Mouse (Mus musculus): ENCODE data around the gene Rap1gds1. TPM values are rescaled to one million over a fixed set of nuclear protein-coding genes. Genes with fewer than 3 reads are reported as not detected.

Rap1gds1 gene
- polyA plus RNA-seq, 1 experiment = 20.0 TPM

- 94% methylated on average over 9 of the region's 9 CpGs for WGBS
- no peak for DNase-seq (ENCODE audit: low read depth, low spot score)
These were observed 107.4 kb downstream of the Rap1gds1 start for GRCm38 (mm10) chr3:138967627-138968026.

DNA sequence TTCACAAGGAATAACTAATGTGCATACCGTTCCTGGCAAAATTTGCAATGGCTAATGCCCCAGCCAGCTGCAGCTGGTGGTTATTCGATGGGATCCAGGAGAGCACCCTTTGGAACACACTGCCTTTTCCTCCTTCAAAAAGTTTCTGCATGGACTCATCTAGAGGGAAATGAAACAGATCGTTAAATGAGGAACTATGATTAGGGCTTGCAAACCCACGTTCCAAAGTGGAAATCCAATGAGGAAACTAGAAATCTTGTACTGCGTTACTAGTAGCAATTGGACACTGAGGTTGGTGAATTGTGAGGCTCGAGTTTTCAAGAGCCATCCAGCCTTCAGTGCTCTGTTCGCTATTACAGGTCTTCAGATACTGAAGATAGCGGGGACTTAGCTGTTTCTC lies 116.5 kb downstream of the Rap1gds1 start:
- 89% methylated on average over 8 of the region's 8 CpGs for WGBS
- no peak for DNase-seq (ENCODE audit: low read depth, low spot score)

DNA sequence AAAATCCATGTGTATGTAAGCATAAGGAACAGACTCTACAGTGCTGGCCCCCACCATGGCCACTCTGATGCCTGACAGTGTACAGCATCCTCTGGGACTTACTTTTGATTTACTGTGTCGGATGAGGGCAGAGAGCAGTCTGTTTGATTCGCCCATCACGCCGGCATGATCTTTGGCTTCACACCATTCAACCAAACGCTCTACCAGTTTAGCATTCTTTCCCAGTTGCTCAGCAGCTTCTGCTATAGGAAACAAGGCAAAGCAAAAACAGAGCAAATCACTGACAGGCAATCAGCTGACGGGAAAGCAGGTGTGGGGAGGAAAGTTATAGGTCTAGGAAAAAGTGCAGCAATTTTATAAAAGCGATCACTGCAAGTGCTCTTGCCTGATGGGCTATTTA lies 119.8 kb downstream of the Rap1gds1 start:
- WGBS = 93% methylated on average over 7 of the region's 7 CpGs
- DNase-seq (ENCODE audit: low read depth, low spot score) = no peak

DNA sequence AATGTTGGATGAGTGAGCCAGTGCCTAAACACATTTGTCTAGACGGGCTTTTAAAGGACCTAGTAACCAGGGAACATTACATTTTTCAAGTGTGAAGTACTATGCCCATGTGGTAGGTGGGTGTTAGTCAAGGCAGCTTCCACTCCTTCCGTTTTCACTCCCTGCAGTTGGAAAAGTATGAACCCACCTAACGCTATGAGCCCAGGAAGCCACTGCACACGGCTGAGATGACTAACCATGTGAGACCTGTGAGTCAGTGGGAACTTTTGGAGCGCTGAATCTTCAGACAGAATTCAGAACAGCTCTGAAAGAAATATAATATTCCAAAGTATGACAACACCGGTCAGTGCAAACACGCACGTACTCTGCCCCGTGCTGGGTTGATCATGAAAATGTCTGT lies 125.9 kb downstream of the Rap1gds1 start:
- WGBS = 95% methylated on average over 9 of the region's 9 CpGs
- DNase-seq (ENCODE audit: low read depth, low spot score) = no peak

DNA sequence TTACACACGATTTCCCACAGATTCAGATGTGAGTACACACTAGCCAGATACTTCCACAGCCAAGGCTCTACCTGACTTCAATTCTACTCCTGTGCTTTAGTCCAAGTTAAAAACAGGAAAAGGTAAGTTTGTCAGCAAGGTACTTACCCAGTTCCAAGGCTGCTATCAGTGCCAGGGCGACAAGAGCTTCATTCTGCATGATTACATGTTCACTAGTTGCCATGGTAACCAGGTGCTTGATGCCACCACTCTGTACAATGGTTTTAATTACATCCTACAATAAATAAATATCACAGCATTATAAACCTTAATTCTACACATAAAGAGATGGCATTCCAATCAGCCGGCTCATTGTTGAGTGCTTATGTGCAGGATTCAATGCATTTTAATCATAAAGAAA lies 129.5 kb downstream of the Rap1gds1 start:
- WGBS = 91% methylated on average over 3 of the region's 3 CpGs
- no peak for DNase-seq (ENCODE audit: low read depth, low spot score)

DNA sequence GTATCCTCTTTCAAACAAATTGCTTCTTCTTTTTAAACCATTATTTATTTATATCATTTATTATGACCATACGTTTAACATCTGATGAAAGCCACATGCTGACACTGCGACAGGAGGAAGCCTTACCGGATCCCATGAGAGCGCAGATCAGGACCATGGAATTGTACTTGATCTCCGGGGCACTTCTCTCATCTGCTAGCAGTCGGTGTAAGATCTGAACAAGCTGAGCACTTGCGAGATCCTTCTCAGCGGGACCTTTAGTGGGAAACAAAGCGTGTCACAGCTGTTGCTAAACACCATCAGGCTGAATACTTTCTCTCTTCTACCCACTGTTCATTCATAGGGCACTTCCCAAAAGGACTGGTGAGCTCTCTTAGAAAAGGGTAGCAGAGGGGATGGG lies 133.4 kb downstream of the Rap1gds1 start:
- 80% methylated on average over 9 of the region's 9 CpGs for WGBS
- no peak for DNase-seq (ENCODE audit: low read depth, low spot score)

DNA sequence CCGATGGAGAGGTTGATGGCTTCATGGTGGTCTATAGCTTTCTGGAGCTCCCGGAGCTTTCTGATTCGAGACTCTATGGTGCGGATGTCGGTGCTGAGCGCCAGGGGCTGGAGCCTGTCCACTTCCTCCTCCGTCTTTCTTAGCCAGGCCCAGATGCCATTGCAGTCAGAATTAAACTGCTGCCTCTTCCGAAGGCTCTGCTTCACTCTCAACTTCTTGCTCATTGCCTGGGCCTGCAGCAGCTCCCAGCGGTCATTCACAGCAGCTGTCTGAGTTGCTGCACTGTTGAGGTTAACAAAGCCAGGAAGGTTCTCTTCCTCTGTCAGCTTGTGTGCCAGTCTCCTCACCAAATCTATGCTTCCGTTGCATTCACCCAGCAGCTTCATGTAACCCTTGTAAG lies 137.8 kb downstream of the Rap1gds1 start:
- 92% methylated on average over 10 of the region's 10 CpGs for WGBS
- DNase-seq (ENCODE audit: low read depth, low spot score) = no peak

GRCm38 (mm10) chr3:138936780-138937179 lies 138.2 kb downstream of the Rap1gds1 start:
- 53% methylated on average over 8 of the region's 8 CpGs for WGBS
- no peak for DNase-seq (ENCODE audit: low read depth, low spot score)

DNA sequence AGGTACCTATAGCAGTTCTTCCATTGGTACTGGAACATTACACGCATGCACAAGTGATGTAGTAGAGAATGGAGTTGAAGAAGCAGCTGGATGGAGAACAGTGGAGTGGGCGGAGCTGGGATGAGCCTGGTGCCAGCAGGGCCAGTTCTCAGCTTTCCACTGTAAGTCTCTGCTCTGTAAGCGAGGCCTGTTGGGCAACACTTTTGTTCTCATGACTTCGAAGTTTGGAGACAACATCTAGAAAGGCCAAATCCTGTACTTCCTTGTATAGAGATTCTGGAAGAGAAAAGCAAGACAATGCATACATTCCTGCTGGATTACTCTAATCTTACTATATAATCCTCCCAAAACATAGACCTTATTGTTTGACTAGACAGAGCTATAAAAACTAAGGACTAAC lies 147.6 kb downstream of the Rap1gds1 start:
- 92% methylated on average over 4 of the region's 4 CpGs for WGBS
- DNase-seq (ENCODE audit: low read depth, low spot score) = no peak

- WGBS = 88% methylated on average over 8 of the region's 8 CpGs
- DNase-seq (ENCODE audit: low read depth, low spot score) = no peak
These were observed 148.8 kb downstream of the Rap1gds1 start for GRCm38 (mm10) chr3:138926161-138926560.

DNA sequence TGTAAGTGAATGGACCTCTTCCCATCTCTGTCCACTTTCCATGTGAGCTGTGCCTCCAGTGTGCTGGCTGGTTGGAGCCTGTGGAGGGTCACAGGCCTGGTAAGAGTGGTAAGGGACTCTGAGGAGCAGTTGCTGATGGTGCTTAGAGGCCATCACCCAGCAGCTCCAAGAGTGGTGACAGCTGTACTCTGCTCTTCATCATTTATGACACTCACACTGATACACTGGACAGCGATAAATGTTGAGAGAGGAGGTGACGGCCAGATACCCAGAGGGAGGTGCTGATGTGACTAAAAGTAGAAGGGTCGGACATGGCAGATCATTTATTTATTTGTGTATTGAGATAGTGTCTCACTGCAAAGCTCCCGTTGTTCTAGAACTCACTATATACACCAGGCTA lies 156.8 kb downstream of the Rap1gds1 start:
- 91% methylated on average over 4 of the region's 4 CpGs for WGBS
- no peak for DNase-seq (ENCODE audit: low read depth, low spot score)

DNA sequence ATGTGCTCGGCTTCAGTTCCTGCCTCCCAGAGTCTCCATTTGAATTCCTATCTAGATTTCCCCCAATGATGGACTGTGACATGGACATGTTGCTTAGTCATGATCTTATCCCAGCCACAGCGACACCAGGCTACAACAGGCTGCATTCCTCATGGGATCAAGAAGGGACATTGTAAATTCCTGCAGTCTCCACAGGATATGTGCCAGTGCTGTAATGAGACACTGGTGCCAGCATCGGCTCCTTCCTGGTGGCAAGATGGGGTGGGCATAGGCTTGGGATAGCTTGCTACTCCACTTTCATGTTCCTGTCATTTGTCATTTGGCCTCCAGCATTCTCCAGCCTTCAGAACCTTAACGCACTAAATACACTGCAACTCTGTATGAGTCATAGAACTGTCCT lies 158.0 kb downstream of the Rap1gds1 start:
- 72% methylated on average over 4 of the region's 4 CpGs for whole genome bisulfite sequencing
- no peak for DNase-seq (ENCODE audit: low read depth, low spot score)

DNA sequence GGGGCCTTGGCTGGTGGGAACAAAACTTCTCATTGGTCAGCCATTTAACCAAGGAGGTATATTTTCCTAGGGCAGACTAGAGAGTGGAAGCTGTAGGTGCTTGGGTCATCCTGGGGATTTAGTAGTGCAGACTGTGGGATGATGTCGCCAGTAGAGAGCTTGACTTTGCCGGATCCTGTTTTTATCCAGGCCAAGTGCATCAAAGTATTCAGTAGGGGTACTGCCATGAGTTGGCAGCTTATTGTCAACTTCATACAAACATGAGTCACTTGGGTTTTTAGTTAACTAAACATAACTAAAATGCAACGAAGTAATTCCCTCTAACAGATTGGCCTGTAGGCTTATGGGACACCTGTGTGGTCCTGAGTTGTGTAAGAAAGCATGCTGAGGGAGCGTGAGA lies 158.4 kb downstream of the Rap1gds1 start:
- DNase-seq (ENCODE audit: low read depth, low spot score) = no peak
- WGBS = 82% methylated on average over 4 of the region's 4 CpGs

DNA sequence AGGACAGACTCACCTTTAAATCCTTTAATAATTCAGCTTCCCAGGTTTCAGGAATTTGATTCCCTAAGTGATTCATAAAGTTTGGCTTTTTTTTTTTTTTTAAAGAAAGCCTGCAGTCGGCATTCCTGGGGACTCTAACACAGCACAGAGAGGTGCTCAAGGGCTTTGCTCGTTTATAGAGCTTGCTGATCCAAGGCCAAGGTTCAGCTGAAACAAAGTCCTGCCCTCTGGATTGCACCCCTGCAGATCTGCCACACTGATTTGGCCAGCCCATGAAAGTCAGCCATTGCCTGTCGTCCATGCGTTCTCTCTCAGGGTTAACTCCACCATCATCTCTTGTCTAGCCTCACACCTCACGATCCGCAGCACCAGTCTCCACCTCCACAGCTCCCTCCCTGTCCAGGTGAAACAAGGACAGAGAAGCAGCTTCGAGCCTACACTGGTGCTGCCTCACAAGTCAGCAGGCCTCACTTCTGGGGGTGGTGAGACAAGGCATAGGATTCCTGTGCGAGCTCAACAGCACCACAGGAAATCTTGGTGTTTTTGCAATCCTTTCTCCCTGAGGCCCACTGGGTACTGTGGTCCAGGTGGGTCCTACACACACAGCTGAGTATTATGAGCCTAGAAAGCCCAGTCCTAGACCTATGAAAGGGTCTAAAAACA lies 160.2 kb downstream of the Rap1gds1 start:
- WGBS = 36% methylated on average over 8 of the region's 8 CpGs
- no peak for DNase-seq (ENCODE audit: low read depth, low spot score)

DNA sequence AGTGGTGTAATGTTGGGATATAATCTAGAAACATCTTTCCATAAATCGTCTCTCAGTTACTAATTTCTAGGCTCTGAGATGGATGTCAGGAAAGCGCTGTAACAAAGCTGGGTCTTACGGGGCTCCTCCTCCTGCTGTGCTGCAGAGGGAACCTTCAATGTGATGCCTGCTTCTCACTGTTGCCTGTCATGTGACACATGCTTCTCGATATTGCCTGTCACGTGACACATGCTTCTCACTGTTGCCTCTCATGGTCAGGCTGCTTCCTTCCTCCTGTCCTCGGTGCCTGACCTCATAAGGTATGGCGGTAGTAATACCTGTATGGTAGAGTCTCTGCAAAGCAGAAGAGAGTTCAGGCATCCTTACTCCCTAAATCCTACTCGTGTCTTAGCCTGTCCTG lies 162.5 kb downstream of the Rap1gds1 start:
- 86% methylated on average over 8 of the region's 8 CpGs for WGBS
- DNase-seq (ENCODE audit: low read depth, low spot score) = no peak

- 82% methylated on average over 2 of the region's 2 CpGs for WGBS
- DNase-seq (ENCODE audit: low read depth, low spot score) = no peak
These were observed 165.7 kb downstream of the Rap1gds1 start for GRCm38 (mm10) chr3:138909313-138909712.

GRCm38 (mm10) chr3:138906112-138906880 lies 168.7 kb downstream of the Rap1gds1 start:
- DNase-seq (ENCODE audit: low read depth, low spot score) = peak; percentile 37
- 30% methylated on average over 17 of the region's 17 CpGs for WGBS

DNA sequence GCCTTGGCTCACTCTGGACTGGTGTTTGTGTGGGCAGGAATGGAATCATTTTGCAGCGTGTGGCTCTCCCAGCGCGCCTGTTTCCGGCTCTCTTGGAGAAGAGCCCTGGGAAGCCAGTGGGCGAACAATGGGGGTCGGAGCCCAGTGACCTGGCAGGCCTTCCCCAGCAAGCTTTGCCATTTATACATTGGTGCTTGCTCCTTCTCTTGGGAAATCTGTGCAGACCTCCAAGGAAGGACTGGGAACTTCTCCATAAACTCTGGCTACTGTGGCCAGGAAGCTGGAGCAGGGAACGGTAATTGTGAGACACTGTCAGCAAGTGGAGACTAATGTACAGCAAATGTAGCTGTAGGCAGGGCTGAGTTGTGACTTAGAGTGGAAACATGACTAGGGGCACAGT lies 169.3 kb downstream of the Rap1gds1 start:
- 77% methylated on average over 7 of the region's 7 CpGs for WGBS
- DNase-seq (ENCODE audit: low read depth, low spot score) = no peak

DNA sequence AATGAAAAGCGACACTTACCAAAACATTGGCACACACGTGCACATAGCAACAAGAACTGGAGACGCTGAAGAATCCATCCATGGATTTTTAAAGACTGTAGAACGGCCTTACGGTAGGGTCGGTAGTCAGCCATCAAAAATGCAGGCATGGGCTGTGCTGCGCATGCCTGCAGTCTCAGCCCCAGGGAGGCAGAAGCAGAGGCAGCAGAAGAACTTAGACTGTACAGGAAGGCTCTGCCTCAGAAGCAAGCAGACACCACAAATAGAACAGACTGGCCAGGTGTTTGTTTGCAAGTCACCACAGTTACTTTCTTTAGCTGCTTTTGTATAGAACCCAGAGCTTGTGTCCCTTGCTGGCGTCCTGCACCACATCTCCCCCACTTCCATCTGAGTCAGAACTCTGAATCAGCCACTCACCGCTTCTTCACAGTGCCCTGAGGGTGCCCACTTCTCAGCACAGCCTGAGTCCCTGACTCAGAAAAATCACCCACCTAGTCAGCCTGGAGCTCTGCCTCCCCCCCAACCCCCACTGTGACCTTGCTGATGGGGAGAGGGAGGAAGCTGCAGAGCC lies 174.3 kb downstream of the Rap1gds1 start:
- 81% methylated on average over 9 of the region's 9 CpGs for WGBS
- DNase-seq (ENCODE audit: low read depth, low spot score) = no peak

DNA sequence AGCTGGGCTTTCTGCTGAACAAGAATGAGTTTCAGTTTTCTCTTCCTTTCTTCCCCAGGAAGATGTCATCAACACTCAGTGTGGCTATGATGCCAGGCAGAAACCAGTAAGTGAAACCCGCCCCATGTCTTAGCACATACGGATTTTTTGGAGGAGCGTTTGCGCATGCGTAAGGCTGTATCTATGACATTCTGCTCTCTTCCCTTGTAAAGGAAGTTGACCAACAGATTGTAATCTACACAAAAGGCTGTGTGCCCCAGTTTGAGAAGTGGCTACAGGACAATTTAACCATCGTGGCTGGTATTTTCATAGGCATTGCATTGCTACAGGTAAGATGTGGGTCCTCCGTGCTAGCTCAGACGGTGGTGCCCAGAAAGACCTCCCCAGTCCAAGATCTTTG lies 176.9 kb downstream of the Rap1gds1 start:
- DNase-seq (ENCODE audit: low read depth, low spot score) = no peak
- WGBS = 93% methylated on average over 8 of the region's 8 CpGs

- no peak for DNase-seq (ENCODE audit: low read depth, low spot score)
- 91% methylated on average over 11 of the region's 11 CpGs for WGBS
These were observed 177.5 kb downstream of the Rap1gds1 start for GRCm38 (mm10) chr3:138897500-138897899.

Data from large intestine, adult 2 months (tissue).